Mouse (Mus musculus): ENCODE measurements at regions not wholly inside any gene's neighbourhood (a gene's known extent, or its start where the extent isn't known, plus 50 kb on each side); places are given as distances from the start of the nearest gene placed in this dataset.

DNA sequence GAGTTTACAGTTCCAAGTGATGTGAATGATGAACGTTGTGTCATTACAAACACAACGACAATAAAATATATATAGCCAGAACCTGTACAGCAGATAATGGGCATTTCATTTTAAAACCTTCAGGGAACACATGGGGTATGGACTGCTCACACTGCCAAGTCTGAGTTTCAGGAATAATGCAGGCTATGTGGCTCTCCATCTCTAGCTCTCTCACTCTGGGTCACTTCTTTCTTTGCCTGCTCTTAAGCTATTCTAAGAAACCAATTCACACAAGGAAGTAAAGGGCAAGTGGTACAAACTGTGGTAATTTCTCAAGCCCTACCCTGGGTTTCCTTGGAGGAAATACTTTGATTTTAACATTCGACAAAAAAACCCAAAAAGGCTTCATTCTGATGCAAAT, 192.5 kb downstream of the Efnb2 start:
- no peak overlapping the region for H3K4me3 ChIP-seq
- peaks cover 10% of the 10 kb centered on the region for H3K4me1 ChIP-seq
- no peaks in the 10 kb centered on the region for H3K27me3 ChIP-seq (ENCODE audit: low read depth, poor library complexity, severe bottlenecking)
- no peak for DNase-seq (ENCODE audit: low spot score)
- no peaks in the 10 kb centered on the region for H3K9me3 ChIP-seq (replicated peaks)
- 72% methylated on average over 3 of the region's 3 CpGs for WGBS
- H3K27ac ChIP-seq = no peak overlapping the region
- H3K36me3 ChIP-seq = no peaks in the 10 kb centered on the region

- Histone ChIP-seq H3K27me3 (ENCODE audit: low read depth, poor library complexity, severe bottlenecking) (no peaks in the 10 kb centered on the region), H3K4me3 (no peak overlapping the region), H3K27ac (peak overlapping the region; percentile 64), H3K4me1 (peaks cover 10% of the 10 kb centered on the region), H3K36me3 (no peaks in the 10 kb centered on the region), H3K9me3 (replicated peaks) (no peaks in the 10 kb centered on the region)
- DNase-seq (ENCODE audit: low spot score) = no peak
- 20% methylated on average over 6 of the region's 6 CpGs for WGBS
Measured at GRCm38 (mm10) chr8:8466526-8467244, 194.4 kb downstream of the Efnb2 start.

DNA sequence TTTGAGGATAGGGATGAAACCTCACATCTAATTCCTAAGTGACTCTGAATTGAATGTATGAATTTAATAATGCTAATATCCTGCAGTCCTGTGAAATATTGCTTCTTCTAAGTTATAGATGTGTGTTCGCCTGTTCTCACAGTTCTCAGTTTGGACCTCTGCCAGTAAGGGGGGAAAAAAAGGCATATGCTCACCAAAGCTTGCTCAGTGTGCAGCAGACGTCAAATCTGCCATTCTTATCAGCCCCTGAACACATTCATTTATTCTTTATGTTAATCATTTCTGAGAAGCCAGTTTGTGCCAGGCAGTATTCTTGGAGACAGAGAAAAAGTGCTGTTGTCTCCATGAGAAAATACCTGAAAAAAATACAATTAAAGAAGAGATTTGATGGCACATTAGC, 198.6 kb downstream of the Efnb2 start:
- whole genome bisulfite sequencing = 84% methylated on average over 2 of the region's 2 CpGs
- no peaks in the 10 kb centered on the region for H3K27me3 ChIP-seq (ENCODE audit: low read depth, poor library complexity, severe bottlenecking)
- H3K4me3 ChIP-seq = no peak overlapping the region
- peaks cover 10% of the 10 kb centered on the region for H3K4me1 ChIP-seq
- H3K36me3 ChIP-seq = no peaks in the 10 kb centered on the region
- H3K9me3 ChIP-seq (replicated peaks) = no peaks in the 10 kb centered on the region
- no peak for DNase-seq (ENCODE audit: low spot score)
- no peak overlapping the region for H3K27ac ChIP-seq

DNA sequence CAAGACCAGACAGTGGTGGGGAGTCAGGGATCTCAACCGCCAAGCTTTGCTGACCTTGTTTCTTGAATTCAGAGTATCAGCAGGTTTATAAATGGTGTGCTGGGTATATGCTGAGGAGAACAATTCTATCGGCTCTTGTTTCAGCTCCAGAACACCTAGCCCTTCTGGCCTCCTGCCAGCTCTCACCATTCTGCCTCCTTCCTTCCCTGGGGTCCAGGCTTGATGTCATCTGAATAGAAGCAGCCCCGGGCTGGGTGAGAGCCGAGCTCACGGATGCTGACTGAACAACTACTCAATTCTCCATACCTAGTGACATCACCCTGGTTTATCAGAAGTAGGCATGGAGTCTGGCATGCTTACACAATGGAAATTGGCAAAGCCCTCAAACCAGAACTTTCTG, 203.5 kb downstream of the Efnb2 start:
- no peak overlapping the region for H3K27ac ChIP-seq
- no peak overlapping the region for H3K4me3 ChIP-seq
- H3K27me3 ChIP-seq (ENCODE audit: low read depth, poor library complexity, severe bottlenecking) = no peaks in the 10 kb centered on the region
- no peak for DNase-seq (ENCODE audit: low spot score)
- no peaks in the 10 kb centered on the region for H3K9me3 ChIP-seq (replicated peaks)
- no peaks in the 10 kb centered on the region for H3K36me3 ChIP-seq
- H3K4me1 ChIP-seq = no peaks in the 10 kb centered on the region
- 92% methylated on average over 5 of the region's 5 CpGs for WGBS

- 92% methylated on average over 6 of the region's 6 CpGs for WGBS
- no peak overlapping the region for H3K27ac ChIP-seq
- H3K9me3 ChIP-seq (replicated peaks) = no peaks in the 10 kb centered on the region
- H3K4me1 ChIP-seq = no peaks in the 10 kb centered on the region
- no peak overlapping the region for H3K4me3 ChIP-seq
- no peaks in the 10 kb centered on the region for H3K27me3 ChIP-seq (ENCODE audit: low read depth, poor library complexity, severe bottlenecking)
- DNase-seq (ENCODE audit: low spot score) = no peak
- H3K36me3 ChIP-seq = no peaks in the 10 kb centered on the region
Measured at GRCm38 (mm10) chr8:8453944-8454343, 207.1 kb downstream of the Efnb2 start.

- DNase-seq (ENCODE audit: low spot score) = no peak
- Histone ChIP-seq H3K27ac (no peak overlapping the region), H3K27me3 (ENCODE audit: low read depth, poor library complexity, severe bottlenecking) (no peaks in the 10 kb centered on the region), H3K4me1 (no peaks in the 10 kb centered on the region), H3K4me3 (no peak overlapping the region), H3K9me3 (replicated peaks) (no peaks in the 10 kb centered on the region), H3K36me3 (no peaks in the 10 kb centered on the region)
- WGBS = 81% methylated on average over 9 of the region's 9 CpGs
Measured at GRCm38 (mm10) chr8:8452226-8452625, 208.8 kb downstream of the Efnb2 start.

DNA sequence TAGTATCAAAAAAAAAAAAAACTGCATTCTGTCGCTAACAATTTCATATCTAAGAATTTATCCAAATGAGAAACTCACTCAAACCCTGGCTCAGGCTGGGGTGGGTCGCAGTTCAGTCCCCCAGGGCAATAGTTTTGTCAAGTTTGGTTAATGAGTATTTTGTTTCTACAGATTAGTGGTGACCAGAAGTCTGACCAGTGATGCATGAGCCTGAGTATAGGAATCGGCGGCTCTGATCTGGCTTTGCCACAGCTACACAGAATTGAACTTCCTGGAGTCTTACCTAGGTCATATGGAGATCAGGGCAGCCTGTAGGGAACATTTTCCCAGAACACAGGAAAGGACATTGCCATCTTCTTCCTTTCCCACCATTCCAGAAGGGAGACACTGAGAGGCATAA, 212.1 kb downstream of the Efnb2 start:
- 86% methylated on average over 4 of the region's 4 CpGs for WGBS
- no peak overlapping the region for H3K27ac ChIP-seq
- DNase-seq (ENCODE audit: low spot score) = no peak
- no peaks in the 10 kb centered on the region for H3K27me3 ChIP-seq (ENCODE audit: low read depth, poor library complexity, severe bottlenecking)
- H3K36me3 ChIP-seq = no peaks in the 10 kb centered on the region
- no peaks in the 10 kb centered on the region for H3K4me1 ChIP-seq
- no peaks in the 10 kb centered on the region for H3K9me3 ChIP-seq (replicated peaks)
- H3K4me3 ChIP-seq = no peak overlapping the region

DNA sequence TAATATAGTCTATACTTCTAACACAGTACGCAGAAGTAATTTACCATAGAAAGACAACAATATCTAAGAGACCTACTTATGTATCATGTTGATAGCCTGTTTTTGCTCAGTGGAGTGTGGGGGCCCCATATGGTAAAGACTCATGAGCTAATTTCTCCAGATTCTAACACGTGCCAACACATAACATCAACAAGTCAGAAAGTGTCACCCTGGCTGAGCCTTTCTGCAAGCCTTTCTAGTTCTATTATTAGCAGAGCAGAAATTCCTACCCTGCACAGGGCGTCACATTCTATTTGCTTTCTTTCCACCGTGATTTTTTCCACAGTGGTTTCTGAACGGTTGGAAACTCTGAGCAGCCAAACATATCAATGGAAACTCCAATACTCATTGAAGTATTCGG, 219.5 kb downstream of the Efnb2 start:
- H3K27me3 ChIP-seq (ENCODE audit: low read depth, poor library complexity, severe bottlenecking) = no peaks in the 10 kb centered on the region
- no peak overlapping the region for H3K4me3 ChIP-seq
- H3K27ac ChIP-seq = no peak overlapping the region
- DNase-seq (ENCODE audit: low spot score) = no peak
- peaks cover 22% of the 10 kb centered on the region for H3K4me1 ChIP-seq
- no peaks in the 10 kb centered on the region for H3K9me3 ChIP-seq (replicated peaks)
- no peaks in the 10 kb centered on the region for H3K36me3 ChIP-seq
- 90% methylated on average over 6 of the region's 6 CpGs for WGBS

DNA sequence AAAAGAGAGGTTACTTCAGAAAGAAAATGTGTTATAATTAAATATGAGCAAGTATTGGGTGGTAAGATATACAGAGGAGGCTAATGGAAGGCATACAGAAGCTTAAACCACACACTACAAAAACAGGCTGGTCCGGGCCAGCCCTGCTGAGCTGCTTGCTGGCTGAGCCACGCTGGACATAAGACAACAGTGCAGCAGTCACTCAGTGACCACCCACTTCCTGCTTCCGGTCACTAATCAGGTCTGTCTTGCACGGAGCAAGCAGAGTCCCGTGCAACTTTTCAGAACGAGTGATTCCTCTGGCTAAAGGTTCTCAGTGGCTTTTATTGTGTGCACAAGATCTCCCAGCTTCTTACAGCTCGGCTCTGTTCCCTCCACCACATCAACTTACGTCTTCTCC, 220.1 kb downstream of the Efnb2 start:
- H3K9me3 ChIP-seq (replicated peaks) = no peaks in the 10 kb centered on the region
- no peak for DNase-seq (ENCODE audit: low spot score)
- peaks cover 22% of the 10 kb centered on the region for H3K4me1 ChIP-seq
- no peaks in the 10 kb centered on the region for H3K36me3 ChIP-seq
- H3K4me3 ChIP-seq = no peak overlapping the region
- no peaks in the 10 kb centered on the region for H3K27me3 ChIP-seq (ENCODE audit: low read depth, poor library complexity, severe bottlenecking)
- peak overlapping the region; percentile 46; the same call in 1 of the 2 replicates for H3K27ac ChIP-seq
- 61% methylated on average over 8 of the region's 8 CpGs for WGBS

- Histone ChIP-seq H3K9me3 (replicated peaks) (no peaks in the 10 kb centered on the region), H3K27me3 (ENCODE audit: low read depth, poor library complexity, severe bottlenecking) (no peaks in the 10 kb centered on the region), H3K27ac (no peak overlapping the region), H3K4me3 (no peak overlapping the region), H3K4me1 (no peaks in the 10 kb centered on the region), H3K36me3 (no peaks in the 10 kb centered on the region)
- no peak for DNase-seq (ENCODE audit: low spot score)
- WGBS = 75% methylated on average over 4 of the region's 4 CpGs
Measured at GRCm38 (mm10) chr8:8426201-8426600, 234.8 kb downstream of the Efnb2 start.

DNA sequence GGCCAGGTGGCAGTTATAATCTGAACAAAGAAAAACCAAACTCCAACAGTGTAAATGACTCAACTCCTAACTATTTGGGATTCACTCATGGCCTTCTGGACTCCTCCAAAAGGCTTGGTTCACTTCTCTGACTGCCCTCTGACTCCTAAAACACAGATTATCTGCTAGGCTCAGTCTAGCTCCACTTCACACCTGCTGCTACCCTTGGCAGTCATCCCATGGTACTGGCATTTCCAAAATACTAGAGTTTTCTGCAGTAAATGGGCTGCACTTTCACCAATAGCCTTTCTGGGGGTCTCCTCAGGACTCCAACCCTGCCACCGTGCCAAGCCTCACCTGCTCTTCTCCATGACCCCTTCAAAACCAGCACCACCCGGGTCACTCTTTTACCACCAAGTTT, 237.6 kb downstream of the Efnb2 start:
- Histone ChIP-seq H3K4me1 (no peaks in the 10 kb centered on the region), H3K27ac (no peak overlapping the region), H3K4me3 (no peak overlapping the region), H3K9me3 (replicated peaks) (no peaks in the 10 kb centered on the region; the same call in 1 of the 2 replicates), H3K27me3 (ENCODE audit: low read depth, poor library complexity, severe bottlenecking) (no peaks in the 10 kb centered on the region), H3K36me3 (no peaks in the 10 kb centered on the region)
- WGBS = 98% methylated on average over 2 of the region's 2 CpGs
- DNase-seq (ENCODE audit: low spot score) = no peak

GRCm38 (mm10) chr8:8421713-8422112, 239.3 kb downstream of the Efnb2 start:
- H3K36me3 ChIP-seq = no peaks in the 10 kb centered on the region
- DNase-seq (ENCODE audit: low spot score) = no peak
- no peaks in the 10 kb centered on the region for H3K27me3 ChIP-seq (ENCODE audit: low read depth, poor library complexity, severe bottlenecking)
- H3K4me3 ChIP-seq = no peak overlapping the region
- WGBS = 85% methylated on average over 5 of the region's 5 CpGs
- no peaks in the 10 kb centered on the region; the same call in 1 of the 2 replicates for H3K9me3 ChIP-seq (replicated peaks)
- no peak overlapping the region for H3K27ac ChIP-seq
- H3K4me1 ChIP-seq = no peaks in the 10 kb centered on the region

DNA sequence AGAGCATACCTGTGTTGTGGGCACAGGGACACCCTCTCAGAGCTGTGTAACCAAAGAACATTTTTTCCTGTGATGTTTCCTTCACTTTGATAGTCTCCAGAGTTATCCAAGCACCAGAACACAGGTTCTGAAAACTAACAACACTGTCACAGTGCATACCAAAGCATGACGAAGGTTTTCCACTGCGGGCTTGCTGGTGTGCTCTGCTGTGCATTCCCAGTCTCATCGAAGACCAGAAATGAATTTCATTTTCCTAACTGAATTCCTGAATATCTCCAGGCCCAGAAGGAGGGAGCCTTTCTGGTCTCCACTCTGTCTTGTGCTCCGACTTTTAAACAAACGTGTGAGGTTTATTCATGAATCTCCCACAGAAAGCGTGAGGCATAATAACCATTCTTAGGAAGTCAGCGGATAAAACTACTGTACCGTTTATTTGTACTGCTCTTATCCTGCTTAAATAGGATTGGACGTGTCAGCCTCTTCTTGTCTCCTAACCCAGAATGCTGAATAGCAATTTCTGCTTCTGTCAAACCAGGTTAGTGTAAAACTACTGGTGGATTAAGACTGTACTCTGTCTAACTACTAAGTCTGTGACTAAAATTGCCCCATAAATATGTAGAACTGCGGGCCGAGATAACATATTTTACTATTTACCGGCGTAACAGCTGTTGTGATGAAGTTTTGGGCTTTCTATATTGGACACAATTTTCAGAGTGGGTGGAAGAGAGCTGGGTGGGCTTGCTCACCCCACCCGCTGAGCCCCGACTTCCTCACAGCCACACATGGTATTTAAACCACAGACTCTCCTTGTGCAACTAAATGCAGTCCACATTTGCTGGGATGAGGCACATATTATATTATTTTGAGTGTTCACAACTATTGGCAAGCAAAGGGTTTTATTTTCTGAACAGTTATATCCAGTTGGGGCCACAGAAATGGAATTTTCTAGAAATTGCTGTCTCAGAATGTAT, 241.4 kb downstream of the Efnb2 start:
- H3K36me3 ChIP-seq = no peaks in the 10 kb centered on the region
- H3K9me3 ChIP-seq (replicated peaks) = no peaks in the 10 kb centered on the region; the same call in 1 of the 2 replicates
- 93% methylated on average over 15 of the region's 15 CpGs for WGBS
- H3K4me1 ChIP-seq = 0 out of 2 replicates have a peak, but pooled peaks cover 3% of the 10 kb centered on the region
- no peak overlapping the region for H3K27ac ChIP-seq
- DNase-seq (ENCODE audit: low spot score) = no peak
- H3K27me3 ChIP-seq (ENCODE audit: low read depth, poor library complexity, severe bottlenecking) = no peaks in the 10 kb centered on the region
- no peak overlapping the region for H3K4me3 ChIP-seq

All from limb, embryonic 10.5 days (tissue).